Mouse (Mus musculus) embryonic facial prominence, embryonic 15.5 days (tissue): Measurements from ENCODE around the gene Nbea. TPM values are rescaled to one million over a fixed set of nuclear protein-coding genes. Genes with fewer than 3 reads are reported as not detected.

Source experiments
- ATAC-seq: fragments of 200-750 bp; cut with Nextera tagmentation; 2 replicates; pipeline ENCODE4 v1.8.0; 2017; ENCODE audit warnings: low read depth, moderate TSS enrichment; ENCODE audit not compliant: insufficient number of reproducible peaks, low FRiP score, low TSS enrichment
- H3K27ac ChIP-seq: fragments of 300-500 bp; sonication (generic); replicated peaks from 2 replicates; pipeline ENCODE4 v1.5.1; 2015; ENCODE audit warnings: mild to moderate bottlenecking, inconsistent platforms
- H3K27me3 ChIP-seq: fragments of 300-500 bp; sonication (generic); 2 replicates; pipeline ENCODE4 v1.6.1; 2015; ENCODE audit warnings: inconsistent platforms
- H3K36me3 ChIP-seq: fragments of 300-500 bp; sonication (generic); 2 replicates; pipeline ENCODE4 v1.6.1; 2015; ENCODE audit warnings: mild to moderate bottlenecking, inconsistent platforms
- H3K4me1 ChIP-seq: fragments of 300-500 bp; sonication (generic); 2 replicates; pipeline ENCODE4 v1.6.1; 2015; ENCODE audit warnings: inconsistent platforms
- H3K4me2 ChIP-seq: fragments of 300-500 bp; sonication (generic); replicated peaks from 2 replicates; pipeline ENCODE4 v1.6.1; 2015; ENCODE audit warnings: mild to moderate bottlenecking, inconsistent platforms
- H3K4me3 ChIP-seq: fragments of 300-500 bp; sonication (generic); replicated peaks from 2 replicates; pipeline ENCODE4 v1.5.1; 2015; ENCODE audit warnings: mild to moderate bottlenecking, inconsistent platforms
- H3K9ac ChIP-seq: fragments of 300-500 bp; sonication (generic); 2 replicates; pipeline ENCODE4 v1.6.1; 2015; ENCODE audit warnings: inconsistent platforms
- H3K9me3 ChIP-seq: fragments of 300-500 bp; sonication (generic); replicated peaks from 2 replicates; pipeline ENCODE4 v1.6.1; 2016; ENCODE audit warnings: inconsistent platforms
- WGBS: fragments of 180-500 bp; shearing (Covaris S2); methylation state at CpG from one replicate; pipeline ENCODE4 v1.1.7; 2015; 5-methylcytosine and 5-hydroxymethylcytosine counted together
- polyA plus RNA-seq: library from polyadenylated mRNA; unstranded; fragments of >200 nt; fragmentation: Nextera tagmentation; extraction: Ambion mirVana; gene quantifications from 2 replicates; pipeline ENCODE4 v1.2.1, GENCODE M21; 2015

Nbea gene
- polyA plus RNA-seq, 1 experiment from 2014 or later, result 13.3 TPM

GRCm38 (mm10) chr3:55686993-55687392 lies 496.5 kb downstream of the Nbea start:
- Histone ChIP-seq H3K4me2 (no peak overlapping the region), H3K4me1 (peaks cover 23% of the 10 kb centered on the region), H3K36me3 (no peaks in the 10 kb centered on the region; the same call in 1 of the 2 replicates), H3K27me3 (no peaks in the 10 kb centered on the region), H3K4me3 (no peak overlapping the region), H3K9ac (no peak overlapping the region), H3K9me3 (no peaks in the 10 kb centered on the region), H3K27ac (no peak overlapping the region)
- WGBS, result 67% methylated on average over 6 of the region's 6 CpGs
- no peak for ATAC-seq

- no peak for ATAC-seq
- no peaks in the 10 kb centered on the region; the same call in 1 of the 2 replicates for H3K36me3 ChIP-seq
- WGBS, result 42% methylated on average over 6 of the region's 6 CpGs
- no peak overlapping the region for H3K4me3 ChIP-seq
- H3K27ac ChIP-seq, result no peak overlapping the region
- no peaks in the 10 kb centered on the region for H3K9me3 ChIP-seq
- no peak overlapping the region for H3K4me2 ChIP-seq
- H3K9ac ChIP-seq, result no peak overlapping the region
- H3K27me3 ChIP-seq, result no peaks in the 10 kb centered on the region
- H3K4me1 ChIP-seq, result peaks cover 23% of the 10 kb centered on the region
Observed at GRCm38 (mm10) chr3:55685627-55686026, 497.9 kb downstream of the Nbea start.

- Histone ChIP-seq H3K4me1 (peaks cover 23% of the 10 kb centered on the region), H3K4me3 (no peak overlapping the region), H3K36me3 (no peaks in the 10 kb centered on the region; the same call in 1 of the 2 replicates), H3K4me2 (no peak overlapping the region), H3K9me3 (no peaks in the 10 kb centered on the region), H3K9ac (no peak overlapping the region), H3K27ac (peak overlapping the region; percentile 13; the same call in 1 of the 2 replicates), H3K27me3 (no peaks in the 10 kb centered on the region)
- 29% methylated on average over 4 of the region's 4 CpGs for WGBS
- ATAC-seq, result no peak
Observed at GRCm38 (mm10) chr3:55684892-55685291, 498.6 kb downstream of the Nbea start.

GRCm38 (mm10) chr3:55677691-55678090 lies 505.8 kb downstream of the Nbea start:
- ATAC-seq, result no peak
- 73% methylated on average over 2 of the region's 2 CpGs for WGBS

GRCm38 (mm10) chr3:55674185-55674584 lies 509.3 kb downstream of the Nbea start:
- Histone ChIP-seq H3K36me3 (no peaks in the 10 kb centered on the region), H3K4me2 (no peak overlapping the region), H3K27ac (no peak overlapping the region), H3K4me1 (no peaks in the 10 kb centered on the region), H3K4me3 (no peak overlapping the region), H3K9me3 (no peaks in the 10 kb centered on the region), H3K9ac (no peak overlapping the region), H3K27me3 (no peaks in the 10 kb centered on the region)
- ATAC-seq, result no peak
- WGBS, result 75% methylated on average over 7 of the region's 7 CpGs

More at GRCm38 (mm10) chr3:55677691-55678090, 505.8 kb downstream of the Nbea start:
- no peak overlapping the region for H3K4me3 ChIP-seq
- H3K4me2 ChIP-seq, result no peak overlapping the region
- no peaks in the 10 kb centered on the region for H3K27me3 ChIP-seq
- no peaks in the 10 kb centered on the region for H3K9me3 ChIP-seq
- no peaks in the 10 kb centered on the region for H3K36me3 ChIP-seq
- H3K9ac ChIP-seq, result no peak overlapping the region
- no peak overlapping the region for H3K27ac ChIP-seq
- no peaks in the 10 kb centered on the region for H3K4me1 ChIP-seq

GRCm38 (mm10) chr3:55667048-55667447 lies 516.5 kb downstream of the Nbea start:
- Histone ChIP-seq H3K9me3 (no peaks in the 10 kb centered on the region), H3K4me3 (no peak overlapping the region), H3K4me1 (no peaks in the 10 kb centered on the region), H3K27ac (no peak overlapping the region), H3K4me2 (no peak overlapping the region), H3K9ac (no peak overlapping the region), H3K36me3 (0 out of 2 replicates have a peak, but pooled peaks cover 4% of the 10 kb centered on the region), H3K27me3 (no peaks in the 10 kb centered on the region)
- WGBS, result 63% methylated on average over 6 of the region's 6 CpGs
- no peak for ATAC-seq

- H3K4me1 ChIP-seq, result peaks cover 3% of the 10 kb centered on the region; the same call in 1 of the 2 replicates
- H3K36me3 ChIP-seq, result 0 out of 2 replicates have a peak, but pooled peaks cover 4% of the 10 kb centered on the region
- H3K4me3 ChIP-seq, result no peak overlapping the region
- no peak overlapping the region for H3K27ac ChIP-seq
- H3K27me3 ChIP-seq, result no peaks in the 10 kb centered on the region
- ATAC-seq, result no peak
- H3K4me2 ChIP-seq, result no peak overlapping the region
- 53% methylated on average over 5 of the region's 5 CpGs for WGBS
- H3K9ac ChIP-seq, result no peak overlapping the region
- H3K9me3 ChIP-seq, result no peaks in the 10 kb centered on the region
Observed at GRCm38 (mm10) chr3:55665928-55666327, 517.6 kb downstream of the Nbea start.

- H3K9me3 ChIP-seq, result no peaks in the 10 kb centered on the region
- H3K4me3 ChIP-seq, result no peak overlapping the region
- H3K27me3 ChIP-seq, result no peaks in the 10 kb centered on the region
- H3K4me1 ChIP-seq, result peaks cover 3% of the 10 kb centered on the region; the same call in 1 of the 2 replicates
- ATAC-seq, result no peak
- 85% methylated on average over 3 of the region's 3 CpGs for WGBS
- 0 out of 2 replicates have a peak, but pooled peaks cover 4% of the 10 kb centered on the region for H3K36me3 ChIP-seq
- no peak overlapping the region for H3K9ac ChIP-seq
- H3K27ac ChIP-seq, result no peak overlapping the region
- H3K4me2 ChIP-seq, result no peak overlapping the region
Observed at GRCm38 (mm10) chr3:55664713-55665112, 518.8 kb downstream of the Nbea start.

- Histone ChIP-seq H3K4me2 (no peak overlapping the region), H3K27ac (no peak overlapping the region), H3K27me3 (no peaks in the 10 kb centered on the region), H3K9ac (no peak overlapping the region), H3K36me3 (0 out of 2 replicates have a peak, but pooled peaks cover 4% of the 10 kb centered on the region), H3K4me3 (no peak overlapping the region), H3K9me3 (no peaks in the 10 kb centered on the region), H3K4me1 (peaks cover 3% of the 10 kb centered on the region; the same call in 1 of the 2 replicates)
- 59% methylated on average over 9 of the region's 9 CpGs for WGBS
- ATAC-seq, result no peak
Observed at GRCm38 (mm10) chr3:55661678-55662445, 521.6 kb downstream of the Nbea start.

- no peak for ATAC-seq
- Histone ChIP-seq H3K36me3 (0 out of 2 replicates have a peak, but pooled peaks cover 4% of the 10 kb centered on the region), H3K27ac (no peak overlapping the region), H3K27me3 (no peaks in the 10 kb centered on the region), H3K9ac (no peak overlapping the region), H3K9me3 (no peaks in the 10 kb centered on the region), H3K4me2 (no peak overlapping the region), H3K4me3 (no peak overlapping the region), H3K4me1 (peaks cover 3% of the 10 kb centered on the region; the same call in 1 of the 2 replicates)
- WGBS, result 87% methylated on average over 10 of the region's 10 CpGs
Observed at GRCm38 (mm10) chr3:55660261-55660838, 523.2 kb downstream of the Nbea start.

GRCm38 (mm10) chr3:55659558-55660215 lies 523.8 kb downstream of the Nbea start:
- Histone ChIP-seq H3K27me3 (no peaks in the 10 kb centered on the region), H3K4me2 (no peak overlapping the region), H3K27ac (no peak overlapping the region), H3K9me3 (no peaks in the 10 kb centered on the region), H3K9ac (no peak overlapping the region), H3K4me3 (no peak overlapping the region), H3K36me3 (0 out of 2 replicates have a peak, but pooled peaks cover 2% of the 10 kb centered on the region), H3K4me1 (peaks cover 3% of the 10 kb centered on the region; the same call in 1 of the 2 replicates)
- ATAC-seq, result no peak
- WGBS, result 46% methylated on average over 7 of the region's 7 CpGs
